Mouse (Mus musculus): ENCODE results near the gene Crygn.
"Not testable (repeated sequence)": the region's sequence is repeated elsewhere in the genome, so short reads cannot be mapped to it uniquely, and the experiment has no call there.

Crygn gene

GRCm38 (mm10) chr5:24757816-24758215 is at the start of gene Crygn:
Gene Crygn, minus strand, starts transcription at chr5:24758008.
- DNase-seq (ENCODE audit: low spot score in 2 of 2) = no peak

- DNase-seq (ENCODE audit: low spot score in 2 of 2) = no peak
These were observed 47.4 kb upstream of the Crygn start for GRCm38 (mm10) chr5:24805222-24805621.

DNA sequence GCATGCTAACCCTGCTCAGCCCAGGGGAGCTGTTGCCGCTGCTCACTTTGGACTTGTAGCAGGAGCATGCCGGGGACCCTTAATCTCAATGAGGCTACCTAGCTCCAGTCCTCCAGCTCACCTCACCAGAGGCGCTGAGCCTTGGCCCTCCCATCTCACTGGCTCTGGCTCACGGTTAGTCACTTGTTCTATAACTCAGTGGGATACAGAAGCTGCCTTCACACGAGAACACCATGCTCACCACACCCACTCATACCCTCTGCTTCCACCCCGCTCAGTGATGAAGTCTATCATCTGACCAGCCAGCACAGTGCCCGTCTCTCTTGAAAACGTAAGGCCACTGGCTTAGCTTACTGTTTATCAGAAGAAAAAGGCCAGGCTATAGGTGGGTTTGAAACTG is 46.9 kb upstream of the Crygn start:
- DNase-seq (ENCODE audit: low spot score in 2 of 2) = no peak

DNA sequence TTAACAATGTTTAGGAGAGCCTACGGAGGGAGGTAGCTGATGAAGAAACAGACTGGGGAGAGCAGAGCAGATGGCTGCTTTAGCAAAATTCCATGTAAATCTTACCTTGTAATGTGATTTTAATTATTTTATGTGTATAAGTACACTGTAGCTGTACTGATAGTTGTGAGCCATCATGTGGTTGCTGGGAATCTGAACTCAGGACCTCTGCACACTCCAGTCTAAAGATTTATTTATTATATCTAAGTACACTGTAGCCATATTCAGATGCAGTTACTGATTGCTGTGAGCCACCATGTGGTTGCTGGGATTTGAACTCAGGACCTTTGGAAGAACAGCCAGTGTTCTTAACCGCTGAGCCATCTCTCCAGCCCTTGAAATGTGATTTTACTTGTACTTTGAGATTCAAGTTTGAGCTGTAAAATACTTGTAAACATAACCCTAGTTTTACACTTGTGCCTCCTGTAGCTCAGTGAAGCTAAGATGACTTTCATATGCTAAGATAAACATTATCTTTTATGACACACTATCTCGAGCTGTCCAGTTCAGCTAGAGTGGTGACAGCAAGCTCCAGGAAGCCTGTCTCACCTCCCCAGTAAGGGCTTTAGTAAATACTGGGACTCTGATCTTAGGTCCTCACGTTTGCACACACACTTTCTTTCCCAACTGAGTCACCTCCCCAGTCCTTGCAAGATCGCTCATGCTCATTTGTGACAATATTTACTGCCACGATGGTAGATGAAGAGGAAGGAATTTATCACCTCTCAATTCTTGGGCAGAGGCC is 44.2 kb upstream of the Crygn start:
- DNase-seq (ENCODE audit: low spot score in 2 of 2) = no peak

- peak in 1 of 2 experiments; percentile 17 for DNase-seq (ENCODE audit: low spot score in 2 of 2)
These were observed 42.6 kb upstream of the Crygn start for GRCm38 (mm10) chr5:24800416-24800815.

DNA sequence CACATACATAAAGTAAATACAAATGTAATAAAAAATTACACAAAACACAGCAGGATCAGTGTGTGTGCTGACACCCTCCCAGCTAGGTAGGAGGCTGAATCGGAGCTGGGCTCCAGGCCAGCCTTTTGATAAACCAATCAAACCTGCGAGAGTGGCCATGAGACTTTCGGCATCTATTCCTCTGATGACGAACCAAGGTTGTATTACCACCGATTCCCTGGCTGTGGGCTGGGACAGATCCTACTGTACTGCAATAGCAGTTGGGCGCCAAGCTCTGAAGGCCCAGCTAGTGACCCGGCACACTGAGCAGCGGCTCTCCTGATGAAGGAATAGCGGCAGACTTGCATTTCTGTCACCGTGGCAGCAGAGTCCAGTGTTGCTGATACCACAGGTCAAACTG is 40.8 kb upstream of the Crygn start:
- DNase-seq (ENCODE audit: low spot score in 2 of 2) = no peak

- no peak for DNase-seq (ENCODE audit: low spot score in 2 of 2)
These were observed 40.0 kb upstream of the Crygn start for GRCm38 (mm10) chr5:24797858-24798257.

- no peak for DNase-seq (ENCODE audit: low spot score in 2 of 2)
These were observed 35.2 kb upstream of the Crygn start for GRCm38 (mm10) chr5:24792961-24793360.

- DNase-seq (ENCODE audit: low spot score in 2 of 2) = no peak
These were observed 25.1 kb upstream of the Crygn start for GRCm38 (mm10) chr5:24782957-24783356.

- DNase-seq (ENCODE audit: low spot score in 2 of 2) = no peak
These were observed 23.2 kb upstream of the Crygn start for GRCm38 (mm10) chr5:24781048-24781447.

- peak in 1 of 2 experiments; percentile 41 for DNase-seq (ENCODE audit: low spot score in 2 of 2)
These were observed 22.2 kb upstream of the Crygn start for GRCm38 (mm10) chr5:24779881-24780512.

GRCm38 (mm10) chr5:24779321-24779720 is 21.5 kb upstream of the Crygn start:
- DNase-seq (ENCODE audit: low spot score in 2 of 2) = no peak

- DNase-seq (ENCODE audit: low spot score in 2 of 2) = no peak
These were observed 21.0 kb upstream of the Crygn start for GRCm38 (mm10) chr5:24778843-24779140.

DNA sequence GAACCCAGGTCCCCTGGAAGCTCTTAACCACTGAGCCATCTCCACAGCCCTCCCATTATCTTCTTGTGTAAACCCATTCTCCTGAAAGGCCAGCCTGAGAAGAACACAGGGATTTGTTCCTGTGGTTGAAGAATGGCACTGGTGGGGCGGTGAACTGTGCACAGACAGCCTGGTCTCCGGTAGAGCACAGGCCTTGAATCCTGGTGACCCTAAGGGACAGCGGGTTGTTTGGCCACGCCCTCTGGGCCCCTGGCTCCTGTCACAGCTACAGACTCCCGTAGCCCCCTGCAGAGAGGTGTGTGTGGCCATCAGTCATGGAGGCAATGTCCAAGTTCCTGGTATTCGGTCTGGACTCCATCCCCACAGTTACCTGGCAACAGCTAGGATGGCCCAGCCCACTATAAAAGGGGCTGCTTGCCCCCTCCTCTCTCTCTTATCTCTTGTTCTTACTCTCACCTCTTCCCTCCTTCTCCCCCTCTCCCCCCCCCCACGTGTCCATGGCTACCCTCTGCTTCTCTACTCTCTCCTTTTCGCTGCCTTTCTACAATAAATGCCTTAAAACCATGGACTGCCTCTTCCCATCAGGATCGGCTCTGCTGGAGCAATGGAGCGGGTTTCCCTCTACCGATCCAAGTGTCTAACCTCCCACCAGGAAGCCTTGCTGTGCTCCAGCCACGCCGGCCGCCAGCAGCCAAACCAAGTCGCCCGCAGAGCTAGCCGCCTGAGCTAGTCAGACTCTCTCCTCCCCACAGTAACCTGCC is 20.5 kb upstream of the Crygn start:
- no peak for DNase-seq (ENCODE audit: low spot score in 2 of 2)

- peak; percentile 37 to 43 for DNase-seq (ENCODE audit: low spot score in 2 of 2)
These were observed 18.9 kb upstream of the Crygn start for GRCm38 (mm10) chr5:24776681-24777080.

DNA sequence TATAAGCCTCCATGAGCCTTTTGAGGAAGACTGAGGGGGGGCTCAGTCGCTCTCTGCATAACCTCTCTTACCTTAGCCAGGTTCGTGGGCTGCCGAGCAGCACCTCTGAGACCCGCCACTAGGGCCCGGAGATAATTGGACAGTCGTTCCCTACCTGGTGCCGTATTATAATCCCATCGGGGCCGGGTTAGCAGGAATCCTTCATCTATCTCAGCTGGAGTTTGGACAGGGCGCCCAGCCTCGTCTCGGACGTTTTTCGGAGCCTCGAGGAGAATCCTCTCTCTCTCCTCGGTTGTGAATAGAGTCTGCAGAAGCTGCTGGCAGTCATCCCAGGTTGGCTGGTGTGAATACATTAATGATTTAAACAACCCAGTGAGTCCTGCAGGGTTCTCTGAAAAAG is 16.7 kb upstream of the Crygn start:
- DNase-seq (ENCODE audit: low spot score in 2 of 2) = not testable (repeated sequence)

DNA sequence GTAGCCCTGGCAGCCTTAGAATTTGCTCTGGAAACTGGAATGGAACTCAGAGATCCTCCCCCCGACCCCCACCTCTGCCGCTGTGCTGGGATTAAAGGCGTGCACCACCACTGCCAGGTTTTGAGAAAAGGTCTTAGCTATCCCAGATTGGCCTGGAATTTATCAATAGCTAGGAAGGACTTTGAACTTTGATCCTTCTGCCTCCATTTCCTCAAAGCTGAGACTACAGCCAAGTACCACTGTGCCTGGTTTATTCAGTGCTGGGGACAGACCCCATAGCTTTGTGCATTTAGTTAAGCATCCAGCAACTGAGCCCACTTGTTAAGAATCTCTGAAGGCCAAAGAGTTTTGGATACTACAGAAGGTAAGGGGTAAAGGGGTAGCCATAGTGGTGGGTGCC is 877 bp downstream of the Crygn start:
- no peak for DNase-seq (ENCODE audit: low spot score in 2 of 2)

DNA sequence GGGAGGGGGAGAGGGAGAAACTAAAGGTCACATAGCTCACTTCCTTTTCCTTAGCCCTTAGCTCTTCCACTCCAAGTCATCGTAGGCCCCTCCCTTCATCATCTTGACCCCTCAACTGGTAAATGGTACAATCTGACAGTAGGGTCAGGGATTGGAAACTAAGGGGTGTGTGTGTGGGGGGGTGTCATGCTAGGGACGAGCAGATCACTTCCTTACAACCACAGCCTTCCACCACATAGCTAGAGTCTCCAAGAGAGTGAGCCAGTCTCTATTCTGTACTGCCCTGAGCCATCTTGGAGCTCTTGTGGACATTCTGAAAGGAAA is 5.7 kb downstream of the Crygn start:
- DNase-seq (ENCODE audit: low spot score in 2 of 2) = no peak

DNA sequence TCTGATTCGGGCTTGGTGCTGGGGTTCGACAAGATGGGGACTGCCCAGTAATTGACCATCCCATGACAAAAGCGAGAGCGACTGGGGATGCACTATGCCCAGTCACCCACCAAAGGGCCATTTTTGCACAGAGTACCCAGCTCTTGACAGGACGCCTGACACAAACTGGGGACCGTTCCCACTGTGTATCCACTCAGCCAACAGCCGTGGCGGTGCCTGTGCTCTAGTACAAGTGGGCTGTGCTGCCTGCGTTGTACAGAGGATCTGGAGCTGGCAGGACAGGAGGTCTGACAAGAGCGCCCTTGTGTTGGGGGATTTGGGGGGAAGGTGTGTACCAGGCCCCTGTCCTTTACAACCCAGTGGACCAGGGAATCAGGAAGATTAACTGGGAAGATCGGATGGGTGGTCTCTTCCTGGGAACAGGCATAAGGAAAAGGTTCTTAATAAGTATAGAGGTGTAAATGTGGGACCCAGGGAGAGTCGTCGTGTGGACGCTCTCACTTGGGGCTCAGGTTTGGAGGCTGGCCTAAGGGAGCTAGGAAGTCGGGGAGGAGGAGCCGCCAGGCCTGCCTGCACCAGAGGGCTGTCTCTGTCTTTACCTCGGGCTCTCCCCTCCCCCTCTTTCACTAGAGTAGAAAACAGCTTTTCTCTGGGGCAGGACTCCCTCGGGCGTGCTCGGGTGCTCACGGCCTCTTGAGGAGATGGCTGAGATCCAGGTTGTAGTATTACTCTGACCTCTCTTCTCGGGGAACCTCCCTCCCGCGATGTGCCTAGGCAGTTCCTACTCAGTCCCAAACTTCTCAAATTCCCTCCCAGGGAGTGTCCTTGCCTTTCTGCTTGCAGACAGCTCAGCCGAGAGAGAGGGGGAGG is 6.3 kb downstream of the Crygn start:
- DNase-seq (ENCODE audit: low spot score in 2 of 2) = peak; percentile 66 to 67

DNA sequence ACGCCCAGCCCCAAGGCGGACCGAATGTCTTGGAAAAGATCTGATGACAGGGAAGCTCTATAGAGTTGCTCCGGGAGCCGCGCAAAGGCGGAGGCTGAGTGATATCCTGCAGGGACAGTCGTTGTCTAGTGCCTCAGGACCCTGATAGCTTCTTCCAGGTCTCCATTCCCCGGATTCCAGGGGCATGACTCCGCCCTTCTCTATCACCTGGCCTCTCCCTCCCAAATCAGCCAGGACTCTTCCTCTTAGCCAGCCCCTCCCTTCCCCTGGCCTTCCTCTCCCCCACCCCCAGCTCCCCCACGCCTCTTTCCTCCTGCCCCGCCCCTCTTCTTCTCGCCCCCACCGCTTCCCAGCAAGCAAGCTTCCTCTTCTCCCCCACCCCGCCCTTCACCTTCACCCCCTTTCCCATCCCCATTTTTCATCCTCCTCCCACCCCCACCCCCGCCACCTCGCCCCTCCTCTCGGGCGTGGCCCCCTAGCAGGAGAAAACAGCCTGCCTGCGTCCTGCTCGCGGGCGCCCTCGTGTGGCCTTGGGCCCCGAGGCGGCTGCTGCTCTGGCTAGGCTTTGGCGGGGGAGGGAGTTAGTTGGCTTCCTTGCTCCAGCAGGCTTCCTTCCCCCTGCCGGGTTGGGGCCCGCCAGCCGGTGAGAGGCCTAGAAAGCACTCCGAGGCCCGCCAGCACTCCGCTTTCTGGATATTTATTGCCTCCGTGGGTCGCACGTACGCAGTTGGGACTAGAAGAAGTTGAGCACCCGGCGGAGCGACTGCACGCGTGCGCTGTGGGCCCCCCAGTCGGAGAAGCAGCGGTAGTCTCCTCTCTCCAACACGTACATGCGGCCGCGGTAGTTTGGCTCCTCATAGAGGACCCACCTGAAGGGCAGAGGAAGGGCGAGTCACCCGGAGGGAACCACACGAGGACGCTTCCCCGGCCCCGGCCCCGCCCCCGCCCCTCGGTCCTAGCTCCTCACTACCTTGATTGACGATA is 7.2 kb downstream of the Crygn start:
- peak; percentile 79 to 90 for DNase-seq (ENCODE audit: low spot score in 2 of 2)

GRCm38 (mm10) chr5:24749731-24750130 is 8.1 kb downstream of the Crygn start:
- DNase-seq (ENCODE audit: low spot score in 2 of 2) = no peak

All from thymus, postnatal 10 days (tissue).